Mouse (Mus musculus) spleen, postnatal 14 days (tissue): Measurements from ENCODE around the gene Gm20854.
"Not testable (repeated sequence)": the region's sequence is repeated elsewhere in the genome, so short reads cannot be mapped to it uniquely, and the experiment has no call there.

Experiments
- DNase-seq, 2 experiments: peaks; one replicate each; pipeline ENCODE4 v3.0.0; 2021 to 2022; ENCODE audit warnings: low spot score in 2 of 2

The Gm20854 gene

DNA sequence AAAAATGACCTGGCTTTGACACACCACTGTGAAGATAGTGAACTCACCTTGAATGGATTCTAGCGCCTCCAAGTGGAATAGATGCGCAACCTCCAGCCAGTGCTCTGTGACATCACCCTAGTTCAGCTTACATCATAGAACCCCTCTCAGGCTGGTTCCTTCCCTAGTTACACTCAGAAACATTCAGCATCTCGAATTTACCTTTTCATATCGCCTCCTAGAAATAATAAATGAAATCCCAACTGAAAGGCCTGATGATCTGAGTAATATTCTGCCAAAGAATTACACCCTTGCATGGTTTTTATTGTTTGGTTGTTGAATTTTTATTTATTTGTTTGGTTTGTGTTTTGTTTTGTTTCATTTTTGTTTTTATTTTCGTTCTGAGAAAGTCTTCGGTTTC lies at the start of gene Gm20854:
TSS of gene Gm20854 (minus strand) at position 101 of the 400 bp plus-strand sequence.
- not testable (repeated sequence) for DNase-seq
